Mouse (Mus musculus) mesoderm, embryonic 11.5 days (tissue): ENCODE measurements around the gene Higd1a.

Source experiments
- DNase-seq: peaks from one replicate; pipeline ENCODE4 v3.0.0-alpha.2; 2012; ENCODE audit warnings: low read depth, low spot score

Gene Higd1a

DNA sequence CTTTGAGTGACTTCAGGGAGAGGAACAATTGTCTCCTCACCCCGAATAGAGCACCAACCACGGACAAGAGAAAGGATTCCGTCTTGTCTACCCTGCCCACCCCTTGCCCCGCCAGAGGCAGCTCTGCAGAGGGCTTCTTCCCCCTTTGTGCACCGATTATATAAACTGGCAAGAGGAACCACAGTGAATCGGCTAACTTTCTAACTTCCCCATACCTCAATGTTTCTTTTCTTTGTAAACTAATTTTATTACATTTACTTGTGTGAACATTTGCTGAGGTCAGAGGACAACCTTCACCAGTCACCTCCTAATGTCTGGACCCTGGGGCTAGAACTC, at the start of gene Higd1a:
Gene Higd1a (minus strand): TSS at position 210 of the 336 bp plus-strand sequence.
- no peak for DNase-seq

DNA sequence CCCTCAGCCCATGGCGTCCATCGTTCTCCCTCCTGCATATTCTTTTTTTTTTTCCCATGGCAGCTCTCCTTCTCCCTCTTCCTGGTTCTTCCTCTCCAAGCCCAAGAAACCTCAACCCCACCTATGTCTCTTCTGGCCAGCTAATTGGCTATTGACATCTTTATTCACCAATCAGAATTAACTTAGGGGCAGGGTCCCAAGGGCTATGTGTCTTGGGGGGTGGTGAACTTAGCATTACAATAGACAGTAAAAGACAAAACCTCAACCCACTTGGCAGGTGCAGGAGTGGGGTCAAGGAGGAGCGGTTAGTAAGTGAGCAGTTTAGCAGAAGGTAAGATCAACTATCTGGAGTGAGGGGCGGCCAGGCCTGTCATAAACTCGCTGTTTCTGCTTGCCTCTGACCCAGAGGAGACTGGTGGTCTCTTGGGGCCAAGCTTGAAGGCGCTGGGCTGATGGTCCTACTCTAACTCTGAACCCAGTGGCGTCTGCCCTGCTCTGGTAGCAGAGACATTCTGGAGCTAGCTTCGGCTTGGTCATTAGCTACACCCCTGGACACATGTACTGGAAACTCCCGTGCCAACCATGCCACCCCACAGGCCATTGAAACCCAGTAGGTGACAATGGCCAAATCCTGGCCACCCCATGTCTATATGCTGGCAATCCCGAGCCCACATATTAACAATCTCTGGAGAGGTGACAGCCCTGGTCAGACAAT, 49.4 kb upstream of the Higd1a start:
- DNase-seq = no peak

DNA sequence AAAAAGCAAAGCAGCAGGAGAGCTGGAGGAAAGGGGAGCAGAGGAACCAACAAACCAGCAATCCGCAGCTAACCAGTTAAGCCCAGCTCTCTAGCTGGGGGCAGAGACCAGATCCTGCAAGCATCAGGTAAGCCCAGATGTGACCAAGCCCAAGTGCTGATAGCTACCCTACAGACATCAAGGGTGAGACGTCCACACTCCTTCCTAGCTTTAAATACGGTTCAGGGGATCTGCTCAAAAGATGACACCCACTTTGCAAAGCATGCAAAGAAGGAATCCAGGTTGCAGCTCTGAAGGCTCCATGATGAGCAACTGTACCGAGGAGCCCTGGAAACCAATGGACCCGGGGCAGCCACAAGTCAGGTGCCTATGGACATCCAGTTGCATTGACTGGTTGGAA, 48.3 kb upstream of the Higd1a start:
- DNase-seq = no peak

- no peak for DNase-seq
Observed at GRCm38 (mm10) chr9:121905556-121906185, 47.5 kb upstream of the Higd1a start.

GRCm38 (mm10) chr9:121904946-121905345, 46.8 kb upstream of the Higd1a start:
- DNase-seq = no peak

DNA sequence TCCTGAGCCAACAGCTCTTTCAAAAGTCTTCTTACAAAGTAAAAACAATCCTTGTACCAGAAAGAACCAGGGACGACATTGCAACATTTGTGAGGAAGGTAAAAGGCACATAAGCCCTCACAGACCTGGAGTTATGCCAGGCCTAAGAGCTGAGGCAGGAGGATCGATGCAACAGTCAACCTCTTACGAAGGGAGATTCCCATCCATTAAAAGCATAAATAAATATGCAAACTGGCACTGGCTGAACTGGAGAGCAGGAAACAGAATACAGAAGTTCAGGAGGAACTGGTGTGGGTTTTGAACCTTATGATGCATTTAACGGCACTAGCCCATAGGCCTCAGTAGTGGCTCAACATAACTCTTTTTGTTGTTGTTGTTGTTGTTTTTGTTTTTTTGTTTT, 46.2 kb upstream of the Higd1a start:
- DNase-seq = no peak

- no peak for DNase-seq
Observed at GRCm38 (mm10) chr9:121903476-121904305, 45.5 kb upstream of the Higd1a start.

DNA sequence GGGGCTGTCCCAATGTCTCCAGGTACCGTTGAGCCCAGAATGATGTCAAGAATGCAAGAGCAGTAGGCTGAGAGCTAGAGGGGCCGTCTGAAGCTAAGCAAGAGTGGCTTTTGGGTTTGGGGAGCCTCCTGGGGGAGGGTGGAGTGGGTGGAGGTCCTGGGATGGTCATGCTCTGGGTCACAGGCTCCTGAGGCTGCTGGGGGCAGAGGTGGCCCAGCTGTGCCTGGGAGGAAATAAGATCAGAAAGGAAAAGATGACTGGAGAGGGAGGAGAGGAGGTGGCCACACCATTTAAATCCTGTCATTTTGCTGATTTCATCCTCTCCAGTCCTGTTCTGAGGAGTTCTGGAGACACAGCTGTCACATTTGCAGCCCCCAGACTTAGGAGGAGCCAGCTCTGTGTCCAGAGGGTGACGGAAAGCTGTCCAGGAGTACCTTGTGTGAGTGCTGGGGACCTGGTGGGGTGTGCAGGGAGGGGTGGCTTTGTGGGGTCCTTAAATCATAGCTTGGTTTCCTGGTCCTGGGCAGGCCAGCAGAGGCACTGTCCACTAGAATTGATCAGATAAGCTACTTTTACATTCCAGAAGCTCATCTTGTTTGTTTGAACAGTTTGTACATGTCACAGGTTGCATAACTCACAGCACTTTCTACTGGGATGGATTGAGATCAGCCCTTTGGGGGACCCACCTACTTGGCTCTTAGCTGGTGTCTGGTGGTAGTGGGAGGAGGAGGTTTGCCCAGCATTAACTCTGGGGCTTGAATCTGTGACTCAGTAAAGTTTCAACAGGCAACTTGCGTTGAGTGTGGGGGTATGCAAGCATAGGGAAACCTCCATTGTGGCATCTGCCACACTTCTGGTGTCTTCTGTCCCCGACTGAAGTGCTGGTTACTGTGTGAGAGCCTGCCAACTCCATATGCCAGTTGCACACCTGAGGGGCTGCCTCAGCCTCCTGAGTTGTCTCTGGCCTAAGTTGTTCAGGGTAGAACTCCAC, 43.8 kb upstream of the Higd1a start:
- no peak for DNase-seq

GRCm38 (mm10) chr9:121900282-121900855, 42.2 kb upstream of the Higd1a start:
- DNase-seq = no peak

DNA sequence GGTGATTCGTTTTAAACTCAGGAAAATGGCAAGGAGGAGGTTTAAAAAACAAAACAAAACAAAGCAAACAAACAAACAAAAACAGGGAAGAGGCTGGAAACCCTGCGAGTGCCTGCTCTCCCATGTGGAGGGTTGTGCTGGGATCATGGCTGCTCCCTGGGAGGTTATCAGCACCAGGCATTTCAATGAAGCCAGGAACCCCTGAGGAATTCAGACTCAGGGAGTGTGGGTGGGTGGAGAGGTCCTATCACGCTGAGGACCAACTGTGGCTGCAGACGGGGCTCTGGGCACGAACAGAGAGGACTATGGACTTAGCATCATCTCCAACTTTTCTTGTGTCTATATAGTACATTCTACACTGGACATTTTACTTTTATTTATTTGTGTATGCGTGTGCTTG, 41.1 kb upstream of the Higd1a start:
- no peak for DNase-seq

- DNase-seq = no peak
Observed at GRCm38 (mm10) chr9:121898245-121898644, 40.1 kb upstream of the Higd1a start, which contains the start of gene Ackr2. TSS of gene Ackr2 (plus strand) at chr9:121898355.

- no peak for DNase-seq
Observed at GRCm38 (mm10) chr9:121896820-121897219, 38.7 kb upstream of the Higd1a start.

- no peak for DNase-seq
Observed at GRCm38 (mm10) chr9:121895392-121895993, 37.3 kb upstream of the Higd1a start.

DNA sequence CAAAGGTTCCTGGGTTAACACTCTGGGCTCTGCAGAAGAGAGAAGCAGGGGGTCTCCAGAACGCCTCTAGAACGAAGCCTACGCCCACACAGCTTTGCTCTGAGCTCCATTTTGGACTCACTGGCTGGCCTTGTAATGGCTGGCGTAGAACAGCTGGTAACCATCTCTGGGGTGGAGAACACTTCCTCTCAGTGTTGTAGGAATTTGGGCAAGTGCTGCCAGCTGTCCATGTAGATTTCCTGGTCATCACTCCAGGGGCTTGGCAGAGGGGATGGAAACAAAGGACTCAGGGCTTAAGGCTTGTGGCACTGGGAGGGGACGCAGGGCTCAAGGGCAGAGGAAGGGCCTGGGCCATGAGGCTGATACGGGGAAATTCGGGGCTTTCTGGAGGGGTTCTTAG, 36.3 kb upstream of the Higd1a start:
- DNase-seq = no peak

GRCm38 (mm10) chr9:121892057-121892687, 34.0 kb upstream of the Higd1a start:
- peak; percentile 9 for DNase-seq

DNA sequence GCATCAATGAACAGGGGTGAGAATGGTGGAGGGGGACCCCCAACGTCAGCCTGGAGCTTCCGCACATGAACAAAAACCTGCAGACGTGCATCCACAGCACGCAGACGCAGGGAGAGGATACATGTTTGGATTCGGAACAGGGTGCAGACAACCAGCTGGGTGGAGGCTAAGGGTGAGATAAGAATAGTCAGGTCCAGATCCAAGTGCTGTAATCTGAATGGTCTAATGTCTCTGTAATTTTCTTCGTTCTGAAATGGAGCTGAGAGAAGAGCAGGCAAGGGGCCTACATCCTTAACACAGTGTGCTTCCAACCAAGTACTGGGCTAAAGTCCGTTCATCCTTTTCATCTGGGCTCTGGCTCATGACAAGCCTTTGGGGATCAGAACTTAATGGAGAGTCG, 33.1 kb upstream of the Higd1a start:
- DNase-seq = no peak

DNA sequence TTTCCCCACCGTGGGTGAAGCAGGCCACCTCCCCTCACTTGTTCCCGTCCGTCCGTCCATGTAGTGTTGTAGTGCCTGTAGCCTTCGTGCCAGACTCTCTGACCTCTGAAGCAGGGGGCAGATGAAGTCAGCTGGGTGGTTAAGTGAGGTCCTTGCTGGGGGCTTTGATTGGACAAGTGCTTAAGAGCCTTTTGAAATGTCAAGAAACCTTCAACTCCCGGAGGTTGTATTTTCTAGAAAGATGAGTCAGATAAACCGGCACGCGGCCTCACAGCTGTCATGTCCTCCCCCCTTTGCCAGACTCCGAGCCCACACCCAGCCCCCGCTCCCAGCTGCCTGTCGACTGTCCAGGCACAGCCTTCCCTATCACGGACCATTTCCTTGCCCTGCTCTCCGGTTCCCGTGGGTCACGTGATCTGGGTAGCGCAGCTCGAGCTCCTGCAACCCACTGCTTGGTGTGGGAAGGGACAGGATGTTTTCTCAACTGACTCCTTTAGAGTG, 32.3 kb upstream of the Higd1a start:
- DNase-seq = peak; percentile 42

GRCm38 (mm10) chr9:121889927-121890440, 31.8 kb upstream of the Higd1a start:
- DNase-seq = no peak

DNA sequence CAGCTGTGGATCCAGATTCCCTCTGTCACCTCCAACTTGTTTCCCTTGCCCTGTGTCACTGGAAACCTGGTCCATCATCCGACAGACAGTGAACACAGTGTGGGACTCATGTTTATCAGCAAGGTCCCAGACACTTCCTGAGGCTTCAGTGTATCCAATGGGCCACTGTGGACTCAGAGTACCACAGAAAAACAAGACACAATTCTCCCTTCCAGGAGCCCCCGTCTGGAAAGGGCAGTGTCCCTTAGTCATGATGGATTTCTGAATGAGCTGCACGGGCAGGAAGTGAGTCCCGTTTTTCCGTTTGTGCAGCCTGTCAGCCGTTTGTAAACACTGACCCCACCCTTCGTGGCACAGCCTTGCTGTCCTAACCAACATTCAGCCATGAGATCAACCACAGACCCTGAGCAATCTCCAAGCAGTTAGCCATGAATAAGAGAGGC, 23.9 kb upstream of the Higd1a start:
- DNase-seq = no peak

DNA sequence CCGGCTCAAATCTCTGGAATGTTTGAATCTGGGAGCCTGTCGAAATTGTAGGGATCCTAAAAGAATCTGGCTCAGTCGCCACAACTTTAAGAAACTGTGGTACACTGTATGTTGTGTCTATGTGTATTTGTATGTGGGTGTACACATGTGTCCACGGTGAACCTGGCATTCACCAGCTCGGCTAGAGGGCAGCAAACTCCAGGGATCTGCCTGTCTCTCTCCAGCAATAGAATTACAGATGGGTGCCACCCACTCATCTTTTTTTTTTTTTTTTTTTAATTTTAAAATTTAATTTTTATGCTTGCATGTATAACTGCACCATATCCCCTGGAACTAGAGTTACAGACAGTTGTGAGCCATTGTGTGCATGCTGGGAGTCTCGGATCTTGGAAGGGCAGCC, 23.1 kb upstream of the Higd1a start:
- DNase-seq = no peak
